Mouse (Mus musculus) adipocyte (in vitro differentiated cells): ENCODE data around the gene Adgrg1.

Source experiments
- DNase-seq: peaks from one replicate; pipeline ENCODE4 v3.0.0-alpha.2; 2016; ENCODE audit warnings: low spot score

Gene Adgrg1

DNA sequence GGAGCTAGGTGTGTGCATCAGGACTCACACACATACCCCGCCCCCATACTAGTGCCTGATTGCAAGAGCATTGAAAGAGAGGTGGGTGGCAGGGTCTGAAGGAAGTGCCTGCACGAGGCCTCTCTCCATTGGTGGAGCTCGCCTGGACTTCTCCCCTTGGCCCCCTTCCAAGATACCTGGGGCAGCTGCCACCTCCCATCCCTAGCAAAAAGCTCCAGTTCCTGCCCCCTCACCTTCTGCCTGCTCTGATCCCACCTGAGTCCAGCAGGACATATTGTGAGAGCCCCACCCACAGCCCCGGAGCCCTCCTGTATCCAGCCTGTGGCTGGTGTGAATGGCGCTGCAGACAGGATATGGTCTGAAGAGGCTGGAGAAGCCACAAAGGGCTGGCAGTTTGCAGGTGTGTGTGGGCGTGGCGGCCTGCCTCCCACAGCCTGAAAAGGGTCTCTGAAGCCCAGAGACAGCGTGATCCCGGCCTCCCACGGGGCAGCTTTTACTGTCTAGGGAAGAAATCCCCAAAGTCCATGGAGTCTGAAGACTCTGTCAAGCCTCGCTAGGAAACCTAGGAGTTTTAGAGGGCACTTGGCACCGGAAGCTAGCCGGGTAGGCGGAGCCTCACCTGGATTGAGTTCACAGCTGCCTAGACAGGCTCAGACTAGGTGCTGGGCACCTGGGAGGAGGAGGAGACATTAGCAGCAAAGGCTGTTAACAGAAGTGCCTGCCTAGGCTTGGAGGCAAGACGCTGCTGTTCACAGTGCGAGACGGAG, 2.3 kb downstream of the Adgrg1 start:
- no peak for DNase-seq

DNA sequence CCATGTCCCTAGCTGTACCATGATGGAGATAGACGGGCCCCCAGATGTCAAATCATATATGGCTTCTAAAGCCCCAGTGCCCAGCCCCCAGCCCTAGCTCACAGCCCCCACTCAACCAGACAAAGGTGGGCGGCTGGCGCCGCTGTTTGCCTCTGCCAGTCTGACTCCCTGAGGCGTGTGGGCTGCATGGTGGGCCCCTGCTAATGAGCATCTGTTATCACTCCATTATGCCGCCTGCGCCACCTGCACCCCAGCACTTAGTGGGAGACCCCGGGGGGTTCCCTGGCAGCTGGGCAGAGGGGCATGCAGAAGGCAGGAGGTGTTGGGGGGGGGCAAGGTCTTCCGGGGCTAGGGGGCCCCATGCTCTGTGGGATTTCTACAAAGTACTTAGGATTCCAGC, 3.6 kb downstream of the Adgrg1 start:
- no peak for DNase-seq

DNA sequence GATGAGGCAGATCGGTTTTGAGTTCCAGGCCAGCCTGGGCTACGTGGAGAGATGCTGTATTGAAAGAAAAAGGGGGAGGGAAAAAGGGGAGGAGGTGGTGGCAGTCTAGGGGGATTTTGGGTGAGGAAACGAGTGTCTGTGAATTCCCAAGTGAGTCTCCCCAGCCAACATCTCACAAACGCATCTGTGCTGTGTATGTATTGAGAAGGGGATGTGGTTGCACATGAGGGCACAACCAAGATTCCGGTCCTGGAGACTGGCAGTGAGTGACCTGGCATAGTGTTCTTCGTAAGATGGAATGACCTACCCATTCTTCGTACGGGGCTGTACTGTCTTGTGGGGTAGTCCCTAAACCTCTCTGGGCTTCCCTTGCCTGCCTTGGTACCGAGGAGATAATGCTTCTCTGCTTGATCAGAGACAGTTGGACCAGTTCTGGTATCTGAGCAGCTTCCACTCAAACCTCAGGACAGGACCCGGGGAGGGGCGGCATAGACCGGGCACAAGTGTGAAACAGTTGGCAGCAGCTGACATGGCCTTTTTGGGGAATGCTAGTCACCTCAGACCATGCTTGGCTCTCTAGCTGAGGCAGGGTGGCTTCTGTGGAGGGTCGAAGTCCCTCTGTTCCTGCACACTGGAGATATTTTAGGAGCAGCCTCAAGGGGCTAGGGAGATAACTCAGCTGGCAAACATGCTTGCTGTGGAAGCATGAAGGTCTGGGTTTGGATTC, 4.2 kb downstream of the Adgrg1 start:
- no peak for DNase-seq

DNA sequence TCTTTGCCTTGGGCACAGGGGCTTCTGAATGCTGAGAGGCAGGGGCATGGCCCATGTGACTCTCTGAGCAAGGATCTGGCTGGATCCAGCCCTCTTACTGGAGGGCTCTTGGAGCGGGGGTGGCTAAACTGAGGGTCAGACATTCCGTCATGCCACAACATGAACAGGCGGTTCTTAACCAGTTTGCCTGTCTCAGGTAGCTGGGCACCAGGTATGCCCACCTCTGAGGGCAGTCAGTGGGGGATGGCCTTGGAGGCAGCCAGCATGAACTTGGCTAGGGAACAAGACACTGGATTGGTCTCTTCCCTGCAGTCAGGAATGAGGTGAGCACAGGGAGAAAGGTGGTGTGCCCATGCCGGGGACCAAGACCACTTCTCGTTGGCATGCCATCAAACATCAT, 5.6 kb downstream of the Adgrg1 start:
- no peak for DNase-seq

DNA sequence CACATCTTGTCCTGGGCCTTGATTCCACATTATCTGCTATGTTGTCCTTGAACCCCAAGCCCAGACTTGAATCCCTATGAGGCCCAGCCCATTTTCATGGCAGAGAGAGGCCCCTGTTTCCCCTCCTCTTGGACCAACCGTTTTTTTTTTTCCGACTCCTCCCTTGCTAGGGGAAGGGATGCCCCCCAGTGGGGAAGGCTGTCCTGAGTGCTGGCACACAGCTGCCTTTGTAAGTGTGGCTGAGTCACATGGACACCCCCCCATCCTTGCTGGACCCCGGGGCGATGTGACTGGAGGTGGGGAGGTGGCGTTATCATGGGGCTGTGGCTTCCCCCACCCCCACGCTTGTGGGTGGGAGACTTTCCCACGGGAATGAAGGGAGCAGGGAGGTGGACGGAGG, 6.4 kb downstream of the Adgrg1 start:
- DNase-seq, result no peak

DNA sequence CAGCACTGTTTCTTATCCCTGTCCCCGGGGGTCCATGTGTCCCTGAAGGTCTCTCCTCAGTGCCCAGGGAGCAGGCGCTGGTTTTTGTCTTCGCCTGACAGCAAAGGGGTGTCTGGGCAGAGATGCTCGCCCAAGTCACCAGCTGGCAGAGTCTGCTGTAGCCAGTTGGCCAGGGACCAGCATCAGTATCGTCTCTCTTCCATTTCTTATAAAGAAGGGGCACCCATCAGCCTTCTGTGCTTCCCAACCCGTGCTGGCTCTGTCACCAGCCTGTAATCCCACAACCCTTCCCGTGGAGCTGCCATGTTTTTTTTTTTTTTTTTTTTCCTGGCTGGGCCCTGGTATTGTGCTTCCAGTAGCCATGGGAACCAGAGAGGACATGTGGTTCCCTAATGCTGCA, 7.3 kb downstream of the Adgrg1 start:
- DNase-seq, result no peak

DNA sequence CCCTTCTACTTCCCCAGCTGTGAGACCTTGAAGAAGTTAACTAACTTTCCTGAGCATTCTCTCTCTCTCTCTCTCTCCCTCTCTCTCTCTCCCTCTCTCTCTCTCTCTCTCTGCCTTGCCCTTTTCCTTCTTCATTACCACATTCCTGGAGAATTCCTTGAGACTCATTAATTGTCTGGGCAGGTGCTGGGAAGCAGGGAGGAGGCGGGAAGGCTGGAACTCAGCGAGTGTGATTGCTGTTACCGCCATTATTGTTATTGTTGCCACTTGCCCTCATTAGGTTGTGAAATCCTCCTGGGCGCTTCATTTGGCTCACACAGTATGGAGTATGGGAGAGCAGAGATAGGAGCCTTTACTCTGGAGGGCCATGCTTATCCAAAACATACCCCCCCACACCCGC, 8.6 kb downstream of the Adgrg1 start:
- DNase-seq, result peak; percentile 55

DNA sequence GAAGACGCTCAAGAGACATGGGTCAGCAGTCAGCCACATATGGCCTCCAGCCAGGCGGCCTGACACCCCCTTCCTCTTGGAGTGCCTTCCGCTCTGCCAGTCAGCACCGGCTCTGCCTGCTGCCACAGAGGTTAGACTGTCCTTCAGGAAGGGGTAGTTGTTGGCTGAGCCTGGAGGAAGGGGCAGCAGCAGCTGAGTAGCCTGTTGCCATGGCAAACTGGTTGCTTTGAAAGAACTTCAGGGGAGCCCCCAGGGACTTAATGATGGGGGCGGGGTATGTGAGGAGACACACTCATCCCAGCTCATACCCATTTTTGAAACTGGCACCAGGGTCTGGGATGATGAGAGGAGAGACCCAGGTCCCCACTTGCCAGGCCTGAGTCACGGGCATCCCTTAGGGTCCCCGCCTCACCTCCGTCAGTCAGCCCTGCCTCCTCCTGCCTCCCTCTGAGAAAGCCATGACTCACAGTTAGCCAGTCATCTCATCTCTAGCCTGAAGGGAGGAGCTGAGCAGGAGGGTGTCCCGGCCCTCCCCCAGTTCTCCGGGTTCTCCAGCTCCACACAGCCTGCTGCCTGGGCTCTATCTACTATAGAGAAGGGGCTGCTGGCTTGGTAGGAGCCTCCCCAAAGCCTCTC, 9.4 kb downstream of the Adgrg1 start:
- peak; percentile 62 for DNase-seq

DNA sequence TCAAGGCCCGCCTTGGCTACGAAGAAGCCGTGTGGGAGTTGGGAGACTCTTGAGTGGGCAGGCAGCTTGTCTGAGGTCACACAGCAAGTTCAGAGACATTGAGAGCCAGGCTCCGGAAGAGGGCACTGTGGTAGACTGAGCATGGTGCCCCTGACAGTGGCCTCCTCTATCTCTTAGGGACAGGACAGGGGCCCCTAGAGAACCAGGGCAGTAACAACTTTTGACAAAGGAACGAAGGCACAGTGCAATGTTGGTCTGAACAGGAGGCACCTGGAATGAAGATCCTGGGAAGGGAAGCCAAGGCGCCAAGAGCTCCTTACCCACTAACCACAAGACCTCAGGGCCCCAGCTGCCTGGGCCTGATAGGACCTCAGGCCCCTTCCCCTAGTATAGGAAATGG, 10.5 kb downstream of the Adgrg1 start:
- DNase-seq, result no peak

DNA sequence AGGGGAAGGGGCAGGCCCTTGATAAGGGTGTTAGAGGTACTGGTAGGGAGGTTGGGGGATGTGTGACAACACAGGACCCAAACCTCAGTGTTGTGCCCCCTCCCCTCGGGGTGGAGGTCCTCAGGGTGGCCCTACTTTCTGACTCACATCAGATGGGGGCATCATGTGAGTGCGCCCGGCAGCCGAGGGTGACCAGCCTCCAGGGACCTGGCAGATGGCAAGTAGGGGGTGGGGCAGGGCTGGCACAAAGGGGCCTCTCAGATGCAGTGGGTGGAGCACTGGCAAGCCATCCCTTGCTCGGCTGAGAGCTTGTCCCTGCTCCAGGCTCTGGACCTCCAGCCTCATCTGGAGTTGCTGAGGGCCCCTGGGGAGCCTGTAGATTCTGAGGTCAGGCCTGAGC, 12.1 kb downstream of the Adgrg1 start:
- no peak for DNase-seq

DNA sequence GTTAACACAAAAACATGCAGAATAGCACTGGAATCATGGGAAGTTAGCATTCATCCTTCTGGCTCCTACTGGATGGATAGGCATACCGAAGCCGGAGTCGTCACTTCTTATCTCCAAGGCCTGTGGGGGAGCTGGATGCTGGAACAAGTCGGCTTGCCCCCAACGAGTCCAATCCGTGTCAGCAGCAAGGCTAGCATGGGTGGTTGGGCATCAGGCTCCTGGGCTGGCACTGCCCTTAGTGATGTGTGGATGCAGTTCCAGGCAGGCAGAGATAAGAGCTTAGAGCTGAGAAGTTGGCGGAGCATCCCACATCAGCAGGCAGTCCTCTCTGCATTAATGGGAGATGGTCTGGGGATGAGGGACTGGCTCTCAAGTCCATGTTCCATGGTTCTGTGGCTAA, 13.0 kb downstream of the Adgrg1 start:
- no peak for DNase-seq

DNA sequence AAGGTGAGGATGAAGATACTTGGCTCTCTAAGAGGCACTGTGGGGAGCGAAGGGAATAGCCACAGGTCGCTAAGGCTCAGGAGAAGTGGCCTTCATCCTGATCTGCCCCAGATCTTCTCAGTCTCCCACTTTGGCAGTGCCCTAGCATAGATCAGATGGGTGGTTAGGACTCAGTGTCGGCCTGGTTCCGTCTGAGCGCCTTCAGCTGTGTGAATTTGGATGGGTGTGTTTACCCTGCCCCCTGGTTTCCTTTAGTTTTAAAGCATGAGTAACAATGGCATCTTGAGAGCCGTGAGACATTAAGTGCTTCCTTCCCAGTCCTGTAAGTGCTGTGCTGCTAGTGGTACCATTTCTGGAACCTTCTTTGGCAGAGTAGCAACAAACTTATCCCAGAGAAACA, 14.1 kb downstream of the Adgrg1 start:
- no peak for DNase-seq

DNA sequence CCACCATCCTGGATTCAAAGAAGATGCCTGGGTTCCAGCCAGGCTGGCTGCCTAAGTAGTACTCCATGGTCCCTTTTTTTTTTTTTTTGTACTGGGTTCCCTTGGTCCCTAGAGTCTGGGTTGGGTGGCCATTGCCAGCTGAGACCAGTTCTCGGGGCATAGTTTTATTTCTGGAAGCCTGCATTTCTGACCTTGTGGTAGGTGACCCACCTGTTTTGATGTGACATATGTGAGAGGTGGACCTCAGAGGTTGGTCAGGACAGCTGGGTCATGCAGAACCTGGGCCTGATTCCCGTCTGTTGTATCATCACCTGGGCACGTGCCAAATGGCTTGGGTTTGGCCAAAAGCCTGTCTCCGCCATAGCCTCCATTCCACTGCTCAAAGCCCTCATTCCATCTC, 15.2 kb downstream of the Adgrg1 start:
- no peak for DNase-seq

DNA sequence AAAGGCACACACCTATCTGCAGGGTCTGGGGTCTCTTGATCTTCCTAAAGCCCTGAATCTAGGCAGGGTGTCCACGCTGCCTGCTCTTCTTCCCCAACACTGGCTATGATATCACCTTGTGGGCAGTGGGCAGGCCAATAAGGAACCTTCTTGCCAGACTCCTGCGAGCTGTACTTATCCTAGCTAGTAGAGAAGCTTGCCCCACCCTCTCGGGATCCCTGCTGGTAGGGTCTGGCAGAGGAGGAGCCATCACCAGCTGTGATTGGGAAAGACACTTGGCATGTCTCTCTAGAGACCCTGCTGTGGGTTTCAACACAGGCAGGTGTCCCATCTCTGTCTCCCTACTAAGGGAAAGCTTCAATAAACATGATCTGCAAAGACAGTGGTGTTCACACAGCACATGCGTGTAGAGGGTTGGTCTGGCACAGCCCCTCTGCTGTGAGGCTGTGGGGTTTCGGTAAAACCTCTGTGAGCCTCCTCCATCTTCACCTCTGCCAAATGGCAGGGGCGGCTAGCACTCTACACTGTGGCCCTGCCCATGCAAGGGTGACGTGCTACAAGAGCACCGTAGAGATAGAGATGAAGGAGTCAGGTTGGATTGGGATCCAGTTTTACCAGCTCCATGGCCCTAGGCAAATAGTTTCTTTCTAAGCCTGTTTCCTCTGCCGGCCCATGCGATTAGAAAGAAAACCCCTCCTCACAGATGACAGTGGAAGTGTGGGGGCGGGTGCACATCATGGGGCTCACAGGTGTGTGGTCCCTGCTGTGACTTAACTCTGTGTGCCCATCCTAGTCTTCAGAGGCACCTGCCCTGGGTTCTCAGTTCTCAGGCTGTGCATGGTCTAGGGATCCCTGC, 16.3 kb downstream of the Adgrg1 start:
- DNase-seq, result no peak

DNA sequence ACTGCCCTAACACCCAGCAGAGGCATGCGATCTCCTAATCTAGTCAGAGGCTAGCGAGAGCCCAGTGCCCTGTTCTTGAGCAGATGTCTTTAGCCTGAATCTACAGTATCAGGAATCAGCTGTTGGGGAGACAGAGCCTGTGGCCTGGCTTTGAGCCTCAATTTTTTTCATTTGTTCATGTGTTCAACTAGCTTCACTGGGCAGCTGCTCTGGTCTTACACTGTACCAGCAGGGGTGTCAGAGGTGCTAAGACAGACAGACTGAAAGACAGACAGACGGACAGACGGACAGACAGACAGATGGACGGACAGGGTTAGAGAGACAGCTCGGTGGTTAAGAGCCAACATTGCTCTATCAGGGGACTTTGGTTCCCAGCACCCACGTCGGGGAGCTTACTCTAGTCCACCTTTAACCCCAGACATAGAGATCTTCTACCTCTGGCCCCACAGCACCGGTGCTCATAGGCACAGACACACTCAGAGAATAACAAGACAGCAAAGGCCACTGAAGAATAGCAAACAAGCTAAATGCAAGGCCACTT, 17.0 kb downstream of the Adgrg1 start:
- peak; percentile 12 for DNase-seq

DNA sequence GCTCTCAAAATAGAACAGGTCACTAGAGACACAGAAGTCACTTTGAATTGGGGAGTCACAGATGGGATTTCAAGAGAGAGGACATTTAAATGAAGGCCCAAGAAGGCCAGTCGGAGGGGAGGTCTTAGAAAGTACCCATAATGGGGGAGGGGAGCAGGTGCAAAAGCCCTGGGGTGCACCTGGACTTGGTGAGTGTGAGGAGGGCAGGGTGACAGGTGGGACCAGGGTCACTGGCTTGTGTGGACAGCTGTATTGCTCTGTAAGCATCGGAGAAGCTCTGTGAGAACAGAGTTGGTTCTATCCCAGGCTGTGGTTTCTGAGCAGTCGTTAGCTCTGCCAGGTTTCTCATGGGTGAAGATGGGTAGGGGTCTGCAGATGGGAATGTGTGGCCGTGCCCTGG, 17.5 kb downstream of the Adgrg1 start:
- DNase-seq, result no peak

DNA sequence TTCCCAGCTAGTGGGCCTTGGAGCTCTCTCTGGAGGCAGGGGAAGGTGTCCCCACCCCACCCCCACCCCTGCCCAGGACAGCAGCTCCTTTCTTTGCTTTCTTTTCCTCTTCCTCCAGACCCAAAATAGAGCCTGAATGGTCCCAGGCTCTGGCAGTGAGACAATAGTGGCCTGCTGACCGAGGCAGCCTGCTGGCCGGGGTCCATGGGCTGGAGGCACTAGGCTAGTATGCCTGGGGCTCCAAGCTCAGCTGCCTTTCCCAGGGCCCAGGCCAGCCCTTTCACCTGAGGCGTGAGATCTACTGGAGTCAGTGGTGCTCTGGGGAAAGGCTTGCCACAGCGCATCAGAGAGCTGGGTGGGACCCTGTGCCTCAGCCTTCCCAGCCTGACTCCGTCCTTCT, 18.0 kb downstream of the Adgrg1 start:
- DNase-seq, result no peak

DNA sequence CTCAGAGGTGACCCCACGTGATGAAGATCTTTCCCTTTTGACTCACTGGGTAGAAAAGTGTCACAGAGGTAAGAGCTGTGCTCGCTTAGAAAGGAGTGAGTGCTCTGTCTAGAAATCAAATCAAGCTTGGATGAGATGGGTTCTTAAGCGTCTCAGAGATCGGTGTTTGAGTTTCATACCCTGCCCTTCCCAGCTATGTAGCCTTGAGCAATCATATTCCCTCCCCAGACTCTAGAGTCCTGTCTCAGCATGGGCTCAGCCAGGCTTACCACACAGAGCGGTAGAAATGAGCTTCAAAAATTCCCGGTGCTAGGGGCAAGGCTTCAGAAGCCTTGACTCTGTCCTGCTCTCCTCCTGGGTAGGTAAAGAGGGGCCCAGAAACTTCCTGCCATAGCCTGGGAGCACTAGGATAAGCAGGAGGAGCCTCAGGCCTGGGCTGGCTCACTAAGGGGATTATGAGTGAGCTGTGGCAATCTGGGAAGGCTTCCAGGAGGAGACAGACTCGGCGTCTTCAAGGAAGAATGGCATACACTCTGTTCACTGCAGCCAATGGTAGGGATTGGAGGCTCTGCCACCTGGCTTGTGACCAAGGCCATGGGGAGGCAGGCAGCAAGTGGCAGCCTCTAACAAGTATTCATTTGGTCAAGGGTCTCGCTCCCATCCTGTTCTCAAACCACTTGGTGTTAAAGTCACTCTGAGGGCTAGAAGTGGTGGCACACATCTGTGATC, 18.6 kb downstream of the Adgrg1 start:
- peak; percentile 63 for DNase-seq

DNA sequence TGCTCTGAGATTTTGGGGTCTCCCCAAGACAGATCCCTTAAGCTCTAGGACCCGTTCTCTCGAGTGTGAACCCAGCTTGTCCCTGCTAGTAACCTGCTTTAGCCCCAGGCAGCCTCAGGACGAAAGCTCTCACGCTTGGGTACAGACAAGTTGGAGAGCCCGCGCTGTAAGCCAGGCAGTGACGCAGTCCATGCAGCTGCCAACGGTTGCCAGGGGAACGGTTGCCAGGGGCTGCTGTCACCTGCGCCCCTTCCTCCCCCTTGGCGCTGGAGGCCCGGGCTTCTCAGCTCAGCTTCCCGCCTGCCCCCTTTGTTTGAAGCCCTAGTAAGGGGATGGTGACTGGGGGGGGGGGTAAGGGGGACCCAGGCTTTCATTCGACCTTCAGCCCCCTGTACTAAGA, 19.5 kb downstream of the Adgrg1 start:
- no peak for DNase-seq

DNA sequence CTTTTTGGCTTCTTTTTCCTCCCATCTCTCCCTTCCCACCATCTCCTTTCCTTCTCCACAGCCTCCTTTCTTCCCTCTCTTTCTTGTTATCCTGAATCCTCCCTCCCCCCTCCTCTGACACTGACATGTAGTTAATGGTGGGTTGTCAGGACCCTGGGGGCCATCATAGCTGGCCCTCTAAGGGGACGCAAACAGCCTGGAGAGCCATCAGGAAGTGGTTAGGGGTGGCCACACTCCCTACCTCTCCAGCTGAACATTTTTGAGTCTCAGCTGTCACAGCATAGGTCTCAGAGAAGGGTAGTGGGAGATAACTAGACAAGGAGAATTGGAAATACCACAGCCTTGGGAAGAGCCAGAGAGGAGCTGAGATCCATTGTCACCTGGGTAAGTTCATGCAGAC, 20.0 kb downstream of the Adgrg1 start:
- no peak for DNase-seq

DNA sequence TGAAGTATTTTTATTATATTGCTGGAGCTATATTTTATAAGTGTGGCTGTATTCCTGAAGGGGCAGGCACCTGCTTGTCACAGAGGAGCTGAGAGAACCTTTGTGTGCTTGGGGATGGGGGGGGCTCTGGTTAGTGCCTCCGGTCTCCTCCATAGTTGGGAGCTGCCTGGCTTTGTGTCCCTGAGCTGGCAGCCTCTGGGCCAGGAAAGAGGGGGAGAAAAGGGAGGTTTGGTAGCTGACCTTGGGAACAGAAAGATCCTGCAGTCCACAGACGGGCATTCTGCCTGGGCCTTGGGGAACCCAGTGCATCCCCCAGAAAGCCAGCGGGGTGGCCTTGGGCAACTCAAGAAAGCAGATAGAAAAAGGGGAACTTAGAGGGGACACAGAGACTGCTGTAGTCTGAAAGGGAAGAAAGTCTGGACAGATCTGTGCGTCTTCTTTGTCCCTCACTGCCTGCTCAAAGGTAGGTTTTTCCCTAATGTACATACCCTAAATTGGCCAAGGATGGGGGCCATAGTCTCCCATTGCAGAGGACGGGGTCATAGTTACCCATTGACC, 20.9 kb downstream of the Adgrg1 start:
- no peak for DNase-seq
